Mouse (Mus musculus) B cell, adult 2 months (primary cell): ENCODE results near the gene Hsd17b13.
"Not testable (repeated sequence)": the region's sequence is repeated elsewhere in the genome, so short reads cannot be mapped to it uniquely, and the experiment has no call there.

Source experiments
- DNase-seq, 2 experiments: peaks; one replicate each; pipeline ENCODE4 v3.0.0; 2022

The Hsd17b13 gene

DNA sequence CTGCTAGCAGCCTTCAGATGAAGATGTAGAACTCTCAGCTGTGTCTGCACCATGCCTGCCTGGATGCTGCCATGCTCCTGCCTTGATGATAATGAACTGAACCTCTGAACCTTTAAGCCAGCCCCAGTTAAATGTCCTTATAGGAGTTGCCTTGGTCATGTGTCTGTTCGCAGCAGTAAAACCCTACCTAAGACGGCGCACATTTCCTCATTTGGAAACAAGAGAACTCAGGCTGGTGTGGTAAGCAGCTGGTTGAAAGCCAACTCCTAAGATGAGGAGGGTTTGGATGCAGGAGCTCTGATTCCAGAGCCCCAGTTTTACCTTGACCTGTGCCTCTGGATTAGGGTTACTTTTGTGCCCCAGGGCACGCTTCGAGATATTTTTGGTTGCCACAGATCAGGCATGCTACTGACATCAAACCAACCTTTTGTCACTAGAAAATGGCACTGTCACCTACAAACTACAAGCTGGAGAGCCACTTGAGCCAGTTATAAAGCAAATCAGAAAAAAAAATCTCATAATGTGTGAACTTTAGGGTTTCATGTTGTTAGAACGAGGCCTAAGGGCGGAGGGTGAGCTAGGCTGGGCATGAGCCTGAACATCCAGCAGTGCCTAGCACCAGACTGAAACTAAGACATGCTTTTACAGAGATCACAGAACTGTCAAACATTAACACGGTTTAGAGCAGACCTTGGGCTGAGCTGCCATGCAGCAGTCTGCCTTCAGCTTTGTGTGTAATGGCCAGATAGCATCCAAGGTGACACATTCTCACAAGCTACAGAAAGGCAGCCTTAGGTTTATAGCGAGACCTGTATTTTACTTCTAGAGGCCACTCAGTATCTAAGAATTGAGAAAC lies 3.7 kb upstream of the Hsd17b13 start:
- DNase-seq = no peak

- peak in 1 of 2 experiments; percentile 9 for DNase-seq
Measured at GRCm38 (mm10) chr5:103977907-103978570, 829 bp upstream of the Hsd17b13 start.

GRCm38 (mm10) chr5:103975736-103976135 lies 1.5 kb downstream of the Hsd17b13 start:
- DNase-seq = no peak

DNA sequence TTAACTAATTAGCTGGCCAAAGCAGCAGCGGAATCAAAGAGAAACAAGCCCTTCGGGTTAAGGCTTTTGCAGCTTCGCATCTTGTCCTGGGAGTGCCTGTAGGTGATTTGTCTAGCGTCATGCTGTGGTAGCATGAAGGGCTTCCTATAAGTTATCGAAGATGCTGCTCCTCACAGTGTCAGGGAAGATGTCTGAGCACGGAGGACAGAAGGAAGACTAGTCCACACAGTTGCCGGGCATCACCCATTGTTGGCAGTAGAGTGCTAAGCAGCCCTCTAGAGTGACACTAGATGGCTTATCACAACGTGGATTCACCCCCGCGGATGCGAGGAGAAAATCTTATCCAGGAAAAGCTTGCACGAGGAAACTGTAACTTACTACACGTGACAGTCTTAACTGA lies 4.4 kb downstream of the Hsd17b13 start:
- peak; percentile 20 to 21 for DNase-seq

- peak; percentile 45 to 46 for DNase-seq
Measured at GRCm38 (mm10) chr5:103972379-103972778, 4.8 kb downstream of the Hsd17b13 start.

DNA sequence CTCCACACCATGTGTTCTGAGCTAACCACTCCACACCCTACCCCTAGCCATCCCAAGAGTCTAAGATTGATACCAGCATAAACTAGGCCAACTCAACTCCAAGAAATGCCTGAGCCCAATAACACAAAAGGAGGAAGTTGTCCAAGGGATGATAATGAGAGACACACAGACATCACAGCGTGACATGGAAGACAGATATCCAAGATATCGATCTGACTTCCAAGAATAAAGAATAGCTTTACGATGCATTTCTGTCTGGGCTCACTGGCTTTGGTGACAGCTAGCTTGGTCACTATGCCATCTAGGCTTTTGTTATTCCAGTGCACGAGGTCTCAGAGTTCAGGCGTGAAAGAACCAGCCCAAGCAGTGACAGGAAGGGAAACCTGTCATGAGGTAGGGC lies 6.2 kb downstream of the Hsd17b13 start:
- no peak for DNase-seq

DNA sequence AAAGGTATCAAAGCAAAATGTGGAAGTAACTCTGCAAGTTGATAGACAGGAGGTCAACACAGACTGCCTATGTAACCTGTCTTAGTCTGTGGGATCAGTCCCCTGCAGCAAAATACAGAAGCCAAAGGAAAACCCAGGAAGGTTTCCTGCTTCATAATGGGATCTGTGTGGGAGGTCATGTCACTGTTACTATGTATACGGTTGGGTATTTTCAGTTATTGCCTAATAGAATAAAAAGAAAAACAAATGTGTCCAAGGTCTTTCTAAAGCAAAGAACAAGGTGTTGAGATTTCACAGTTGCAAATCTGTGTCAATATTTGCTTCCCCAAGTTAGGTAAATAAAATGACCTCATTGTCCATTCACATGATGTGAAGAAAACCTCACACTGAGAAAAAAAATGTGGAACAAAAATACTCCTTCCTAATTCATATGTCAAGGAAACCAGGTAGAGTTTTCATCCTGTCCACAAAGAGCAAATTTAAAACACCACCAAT lies 14.2 kb downstream of the Hsd17b13 start:
- no peak for DNase-seq

DNA sequence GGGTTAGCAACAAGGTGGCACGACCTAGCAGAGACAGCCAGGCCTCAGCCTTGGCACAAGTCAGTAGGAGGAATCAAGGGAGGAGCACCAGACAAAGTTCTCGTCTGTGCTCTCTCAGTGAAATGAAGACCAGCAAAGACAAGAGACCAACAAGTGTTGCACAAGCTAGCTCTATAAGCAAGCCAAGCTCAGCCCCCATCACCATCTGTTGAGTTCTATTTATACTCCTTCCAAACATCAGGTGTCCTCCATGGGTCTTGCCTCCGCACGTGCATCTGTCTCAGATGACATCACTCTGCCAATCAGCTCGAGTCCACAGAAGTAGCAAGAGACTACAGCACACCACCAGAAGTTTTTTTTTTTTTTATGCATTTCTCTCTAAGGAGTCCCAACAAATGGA lies 22.6 kb downstream of the Hsd17b13 start:
- DNase-seq = no peak

GRCm38 (mm10) chr5:103953135-103954083 lies 23.8 kb downstream of the Hsd17b13 start:
- DNase-seq = no peak

- not testable (repeated sequence) for DNase-seq
Measured at GRCm38 (mm10) chr5:103950138-103950537, 27.1 kb downstream of the Hsd17b13 start.

DNA sequence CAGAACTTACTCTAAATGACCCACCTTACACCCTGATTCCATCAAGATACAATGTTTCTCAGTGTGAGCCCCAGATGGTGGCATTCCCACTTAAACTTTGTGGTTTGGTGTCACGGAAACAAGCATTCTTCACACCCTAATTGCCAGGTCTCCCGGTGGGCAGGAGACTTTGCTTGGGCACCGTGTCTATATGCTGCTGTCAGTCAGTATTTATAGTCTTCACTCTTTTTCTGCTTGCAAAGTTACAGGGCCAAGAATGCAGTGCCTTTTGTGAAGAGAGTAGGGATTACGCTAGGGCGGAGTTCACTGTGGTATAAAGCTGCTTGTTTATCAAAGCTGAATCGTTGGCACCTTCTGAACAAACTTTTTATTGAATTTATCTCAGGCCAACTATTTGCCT lies 34.0 kb downstream of the Hsd17b13 start:
- DNase-seq = no peak

GRCm38 (mm10) chr5:103939856-103940255 lies 37.4 kb downstream of the Hsd17b13 start:
- no peak for DNase-seq

- no peak for DNase-seq
Measured at GRCm38 (mm10) chr5:103939350-103939652, 37.9 kb downstream of the Hsd17b13 start.

DNA sequence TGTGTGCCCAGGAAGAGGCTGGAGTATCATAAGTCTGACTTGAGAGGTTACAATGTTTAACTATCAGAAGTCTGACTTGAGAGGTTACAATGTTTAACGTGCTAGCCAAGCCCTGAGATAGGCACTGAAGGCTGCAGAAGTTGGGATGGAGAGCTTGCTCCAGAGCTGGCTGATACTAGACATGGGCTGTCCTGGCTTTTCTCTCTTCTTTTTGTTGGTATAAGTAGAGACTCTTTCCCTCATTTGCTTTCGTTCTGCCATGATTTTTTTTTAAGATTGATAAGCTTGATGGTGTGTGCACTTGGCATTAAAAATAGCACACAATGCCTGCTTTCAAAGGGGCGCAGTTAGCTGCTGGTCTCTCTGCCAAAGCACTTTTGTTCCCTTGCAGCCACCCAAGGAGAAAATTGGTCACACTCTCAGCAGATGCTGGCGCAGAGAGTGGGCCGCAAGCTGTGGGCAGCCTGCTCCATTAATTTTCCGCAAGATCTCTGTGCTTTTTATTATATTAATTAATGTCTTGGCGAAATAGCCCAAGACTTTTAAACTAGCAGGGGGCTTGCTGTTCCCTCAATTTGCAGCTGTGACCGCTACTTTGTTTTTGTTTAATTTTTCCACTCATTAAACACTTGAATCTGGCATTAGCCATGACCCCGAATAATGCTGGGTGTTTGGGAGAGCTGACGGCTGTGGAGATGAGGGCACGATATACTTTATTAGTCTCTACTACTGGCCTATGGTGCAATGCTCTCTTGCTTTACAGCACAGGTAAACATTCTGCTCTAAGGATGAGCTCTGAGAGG lies 38.5 kb downstream of the Hsd17b13 start:
- no peak for DNase-seq

GRCm38 (mm10) chr5:103936906-103937589 lies 40.2 kb downstream of the Hsd17b13 start:
- peak; percentile 50 for DNase-seq

DNA sequence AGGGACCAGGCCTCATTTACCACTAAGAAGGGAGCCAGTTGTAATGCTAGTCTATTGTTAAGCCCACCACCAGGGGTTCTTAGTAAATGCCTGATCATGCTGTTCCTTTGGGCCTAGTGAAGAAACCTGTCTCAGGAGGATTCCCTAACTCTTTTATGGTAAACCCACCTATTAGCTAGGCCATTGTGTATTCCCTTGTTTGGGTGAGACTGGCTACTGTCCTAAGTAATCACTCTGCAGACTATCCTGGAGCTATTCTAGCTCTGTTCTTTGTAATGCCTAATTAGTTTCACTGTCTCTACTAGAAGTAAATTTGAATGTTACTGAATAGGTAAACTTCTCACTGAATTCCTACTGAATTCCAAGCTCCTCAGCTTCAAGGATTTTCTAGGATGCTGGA lies 45.3 kb downstream of the Hsd17b13 start:
- DNase-seq = not testable (repeated sequence)

DNA sequence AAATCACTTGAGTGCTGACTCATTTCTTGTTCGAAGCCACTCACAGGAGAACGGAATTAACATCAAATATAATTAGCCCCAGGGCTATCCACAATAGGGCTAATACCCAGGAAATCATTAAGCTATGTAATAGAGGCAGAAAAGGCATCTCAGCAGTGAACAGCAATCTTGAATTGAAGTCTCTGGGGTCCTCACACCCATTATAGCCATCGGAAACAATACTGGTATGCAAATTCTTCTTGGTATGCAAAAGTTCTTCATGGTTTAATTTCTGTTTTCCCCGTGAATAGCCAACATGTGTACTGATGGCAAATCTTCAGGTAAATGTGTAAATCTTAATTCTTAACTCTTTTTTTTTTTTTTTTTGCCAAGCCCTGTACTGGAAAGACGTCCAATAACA lies 46.7 kb downstream of the Hsd17b13 start:
- no peak for DNase-seq

- DNase-seq = no peak
Measured at GRCm38 (mm10) chr5:103928196-103928550, 49.0 kb downstream of the Hsd17b13 start.

DNA sequence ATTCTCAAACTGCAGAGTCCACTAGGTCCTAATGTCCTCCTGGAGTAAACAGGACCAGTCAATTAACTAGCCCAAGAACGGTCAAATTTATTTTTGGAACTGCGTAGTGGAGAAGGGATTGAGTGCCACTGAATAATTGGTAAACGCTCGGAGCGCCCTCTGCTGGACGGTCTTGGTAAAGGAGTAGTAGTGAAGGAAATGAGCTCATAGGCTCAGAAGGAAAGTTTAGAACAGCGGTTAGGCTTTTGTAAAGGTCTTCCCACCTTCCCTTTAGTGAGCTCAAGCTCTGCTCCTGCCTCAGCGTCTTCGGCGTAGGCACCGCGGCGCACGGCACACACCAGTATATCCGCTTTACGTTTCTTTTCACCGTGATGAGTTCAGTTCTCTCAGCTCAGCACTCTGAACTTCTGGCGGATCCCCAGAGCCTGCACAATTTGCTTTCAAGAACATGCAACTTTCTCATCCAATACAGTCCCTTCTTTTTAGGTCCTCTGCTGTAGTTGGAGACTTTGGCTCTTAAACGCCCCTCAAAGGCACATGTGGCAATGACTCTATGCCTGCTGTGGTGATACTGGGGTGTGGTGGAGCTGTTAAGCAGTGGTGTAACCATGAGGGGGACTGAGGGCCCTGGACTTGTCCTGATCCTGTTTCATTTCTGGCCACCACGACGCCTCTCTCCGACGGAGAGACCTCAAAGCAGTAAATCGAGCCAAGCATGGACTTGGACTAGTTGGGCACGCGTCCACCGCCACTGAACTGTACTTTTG lies 49.6 kb downstream of the Hsd17b13 start:
- peak; percentile 91 to 92 for DNase-seq

DNA sequence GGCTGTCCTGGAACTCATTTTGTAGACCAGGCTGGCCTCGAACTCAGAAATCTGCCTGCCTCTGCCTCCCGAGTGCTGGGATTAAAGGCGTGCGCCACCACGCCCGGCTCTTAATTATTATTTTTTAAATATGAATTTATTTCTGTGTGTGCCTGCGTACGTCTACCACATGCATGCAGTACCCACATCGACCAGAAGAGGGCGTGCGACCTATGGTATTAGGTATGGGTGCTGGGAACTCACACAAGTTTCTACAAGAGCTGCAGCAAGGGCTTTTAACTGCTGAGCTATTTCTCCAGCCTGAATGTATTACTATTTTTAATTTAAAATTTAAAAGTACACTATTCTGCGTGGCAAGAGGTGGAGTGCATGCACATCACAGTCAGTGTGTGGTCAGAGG lies 50.8 kb downstream of the Hsd17b13 start:
- DNase-seq = peak; percentile 46 to 56

GRCm38 (mm10) chr5:103923755-103924154 lies 53.5 kb downstream of the Hsd17b13 start:
- no peak for DNase-seq
